Mouse (Mus musculus) heart, embryonic 12.5 days (tissue): ENCODE measurements at regions not wholly inside any gene's neighbourhood (a gene's known extent, or its start where the extent isn't known, plus 50 kb on each side); places are given as distances from the start of the nearest gene placed in this dataset.

Experiments used
- ATAC-seq: fragments of 200-750 bp; cut with Nextera tagmentation; 2 replicates; pipeline ENCODE4 v1.8.0; 2017; ENCODE audit warnings: moderate TSS enrichment, moderate library complexity; ENCODE audit not compliant: insufficient number of reproducible peaks, low FRiP score
- H3K27ac ChIP-seq: fragments of 300-500 bp; sonication (generic); 2 replicates; pipeline ENCODE4 v1.5.1; 2016; ENCODE audit warnings: mild to moderate bottlenecking, moderate library complexity; ENCODE audit not compliant: poor library complexity, severe bottlenecking
- H3K27me3 ChIP-seq: fragments of 300-500 bp; sonication (generic); replicated peaks from 2 replicates; pipeline ENCODE4 v1.6.1; 2016; ENCODE audit warnings: mild to moderate bottlenecking, moderate library complexity
- H3K36me3 ChIP-seq: fragments of 300-500 bp; sonication (generic); 2 replicates; pipeline ENCODE4 v1.6.1; 2016; ENCODE audit warnings: mild to moderate bottlenecking, moderate library complexity
- H3K4me1 ChIP-seq: fragments of 300-500 bp; sonication (generic); replicated peaks from 2 replicates; pipeline ENCODE4 v1.6.1; 2016; ENCODE audit warnings: mild to moderate bottlenecking
- H3K4me2 ChIP-seq: fragments of 300-500 bp; sonication (generic); 2 replicates; pipeline ENCODE4 v1.6.1; 2016; ENCODE audit warnings: mild to moderate bottlenecking, moderate library complexity
- H3K4me3 ChIP-seq: fragments of 300-500 bp; sonication (generic); 2 replicates; pipeline ENCODE4 v1.5.1; 2016; ENCODE audit warnings: mild to moderate bottlenecking
- H3K9ac ChIP-seq: fragments of 300-500 bp; sonication (generic); 2 replicates; pipeline ENCODE4 v1.6.1; 2016; ENCODE audit warnings: mild to moderate bottlenecking, moderate library complexity
- H3K9me3 ChIP-seq: fragments of 300-500 bp; sonication (generic); replicated peaks from 2 replicates; pipeline ENCODE4 v1.6.1; 2016; ENCODE audit warnings: mild to moderate bottlenecking, moderate library complexity
- WGBS: fragments of 180-500 bp; shearing (Covaris S2); methylation state at CpG from one replicate; pipeline ENCODE4 v1.1.7; 2016; 5-methylcytosine and 5-hydroxymethylcytosine counted together

DNA sequence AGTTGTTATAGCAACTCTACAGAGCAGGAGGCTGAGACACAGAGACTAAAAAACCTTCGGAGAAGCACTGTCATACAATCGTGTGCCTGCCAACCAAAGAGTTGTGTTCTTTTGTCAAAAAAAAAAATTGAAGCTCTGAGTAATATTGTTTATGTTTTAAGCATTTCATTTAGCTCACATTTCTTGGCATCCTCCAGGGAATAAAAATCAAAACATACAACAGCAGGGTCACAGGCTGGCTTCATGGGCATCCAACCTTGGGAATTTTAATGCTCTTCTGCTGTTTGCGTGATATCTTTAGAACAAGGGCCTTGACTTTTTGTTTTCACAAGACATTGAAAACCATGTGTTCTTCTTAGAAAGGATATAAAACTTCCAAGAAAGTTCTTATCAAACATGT lies 152.9 kb upstream of the Cxcl12 start:
- 0 out of 2 replicates have a peak, but pooled peaks cover 4% of the 10 kb centered on the region for H3K27me3 ChIP-seq
- no peaks in the 10 kb centered on the region for H3K4me1 ChIP-seq
- H3K4me2 ChIP-seq, result no peak overlapping the region
- WGBS, result 80% methylated on average over 3 of the region's 3 CpGs
- no peaks in the 10 kb centered on the region for H3K9me3 ChIP-seq
- ATAC-seq, result no peak
- no peak overlapping the region for H3K4me3 ChIP-seq
- no peaks in the 10 kb centered on the region for H3K36me3 ChIP-seq
- H3K9ac ChIP-seq, result no peak overlapping the region
- H3K27ac ChIP-seq, result no peak overlapping the region

DNA sequence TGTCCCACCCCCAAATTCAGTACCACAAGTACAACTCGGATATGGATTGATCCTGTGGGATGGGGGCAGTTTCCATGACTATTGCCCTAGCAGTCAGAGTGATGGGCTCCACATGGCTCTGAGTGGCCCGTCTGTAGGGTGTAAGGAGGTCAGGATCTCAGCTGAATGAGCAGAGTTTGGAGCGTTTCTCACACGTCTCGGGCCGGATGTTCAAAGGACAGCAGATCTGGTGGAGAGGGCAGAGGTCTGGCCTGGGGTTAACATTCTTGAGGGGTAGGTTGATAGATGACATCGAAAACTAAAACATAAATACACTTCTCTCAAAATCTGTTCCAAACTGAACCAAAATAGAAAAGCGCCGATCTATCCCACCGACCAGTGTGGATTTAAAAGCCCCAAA lies 146.5 kb upstream of the Cxcl12 start:
- 58% methylated on average over 10 of the region's 10 CpGs for WGBS
- ATAC-seq, result no peak
- Histone ChIP-seq H3K27ac (no peak overlapping the region), H3K4me2 (no peak overlapping the region), H3K9me3 (no peaks in the 10 kb centered on the region), H3K9ac (no peak overlapping the region), H3K36me3 (no peaks in the 10 kb centered on the region), H3K27me3 (peaks cover 7% of the 10 kb centered on the region; the same call in 1 of the 2 replicates), H3K4me3 (no peak overlapping the region), H3K4me1 (no peaks in the 10 kb centered on the region)

DNA sequence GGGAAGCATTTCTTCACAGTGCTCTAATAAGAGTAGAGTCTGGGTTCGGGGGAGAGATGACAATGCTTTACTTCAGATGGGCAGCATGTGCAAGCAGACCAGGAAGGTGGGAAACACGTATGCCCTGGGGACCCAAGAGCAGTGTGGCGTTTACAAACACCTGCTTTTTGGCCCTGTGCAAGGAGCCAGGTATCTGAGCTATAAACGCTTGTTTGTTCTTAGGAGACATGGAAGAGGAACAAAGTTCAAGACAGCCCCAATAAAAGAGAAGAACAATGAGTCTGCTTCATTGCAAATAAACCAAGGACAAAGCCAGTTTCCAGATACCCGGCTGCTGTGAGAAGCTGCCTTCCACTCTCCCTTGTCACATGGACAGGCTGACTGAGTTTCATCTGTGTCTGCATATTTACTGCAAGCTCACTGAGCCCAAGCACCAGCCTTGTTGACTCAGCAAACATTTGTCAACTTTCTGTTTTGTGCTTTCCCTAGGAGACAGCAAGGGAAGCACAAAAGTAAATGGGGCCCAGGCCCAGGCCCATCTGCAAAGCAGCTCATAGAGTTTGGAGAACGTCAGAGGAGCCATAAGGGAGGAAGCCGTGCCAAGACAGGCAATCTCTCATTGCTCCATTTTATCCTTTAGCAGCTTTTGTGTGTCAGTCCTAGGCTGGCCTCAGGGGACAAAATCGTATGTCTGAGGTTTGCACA lies 136.1 kb upstream of the Cxcl12 start:
- H3K9ac ChIP-seq, result no peak overlapping the region

GRCm38 (mm10) chr6:117043744-117044143 lies 124.6 kb upstream of the Cxcl12 start:
- no peak for ATAC-seq
- peaks cover 12% of the 10 kb centered on the region for H3K27me3 ChIP-seq
- no peaks in the 10 kb centered on the region for H3K36me3 ChIP-seq
- 70% methylated on average over 2 of the region's 2 CpGs for WGBS
- H3K4me1 ChIP-seq, result no peaks in the 10 kb centered on the region
- H3K9me3 ChIP-seq, result no peaks in the 10 kb centered on the region
- no peak overlapping the region for H3K4me3 ChIP-seq
- H3K27ac ChIP-seq, result no peak overlapping the region
- H3K4me2 ChIP-seq, result no peak overlapping the region
- no peak overlapping the region for H3K9ac ChIP-seq

More for the DNA sequence above, 136.1 kb upstream of the Cxcl12 start:
- Histone ChIP-seq H3K4me2 (no peak overlapping the region), H3K36me3 (no peaks in the 10 kb centered on the region), H3K4me3 (no peak overlapping the region), H3K4me1 (no peaks in the 10 kb centered on the region), H3K9me3 (no peaks in the 10 kb centered on the region), H3K27me3 (no peaks in the 10 kb centered on the region), H3K27ac (no peak overlapping the region)
- WGBS, result 64% methylated on average over 8 of the region's 8 CpGs
- ATAC-seq, result no peak

GRCm38 (mm10) chr6:117049459-117050010 lies 118.8 kb upstream of the Cxcl12 start:
- no peak overlapping the region for H3K4me2 ChIP-seq
- no peak overlapping the region for H3K27ac ChIP-seq
- ATAC-seq, result no peak
- H3K4me3 ChIP-seq, result no peak overlapping the region
- H3K4me1 ChIP-seq, result no peaks in the 10 kb centered on the region
- no peaks in the 10 kb centered on the region for H3K36me3 ChIP-seq
- WGBS, result 52% methylated on average over 14 of the region's 14 CpGs
- peaks cover 14% of the 10 kb centered on the region; the same call in 1 of the 2 replicates for H3K27me3 ChIP-seq
- H3K9me3 ChIP-seq, result no peaks in the 10 kb centered on the region
- no peak overlapping the region for H3K9ac ChIP-seq

DNA sequence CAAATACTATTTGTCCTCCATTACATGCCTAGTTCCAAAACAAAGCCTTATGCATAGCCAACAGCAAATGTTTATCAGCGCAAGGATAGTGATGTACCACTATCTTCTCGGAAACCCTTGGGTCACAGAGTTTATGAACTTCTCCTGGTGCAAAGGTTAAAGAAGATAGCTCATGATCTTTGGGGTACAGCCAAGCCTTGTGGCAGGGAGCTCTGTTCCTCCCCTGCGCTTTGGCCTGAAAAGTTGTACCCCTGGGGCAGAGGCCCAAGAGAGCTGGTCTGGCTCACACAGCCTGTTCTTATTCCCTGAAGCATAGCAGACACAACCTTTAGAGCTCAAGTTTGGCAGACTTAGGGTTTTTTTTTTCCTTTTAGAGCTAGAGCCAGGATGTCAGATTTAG lies 107.6 kb upstream of the Cxcl12 start:
- 71% methylated on average over 3 of the region's 3 CpGs for WGBS

GRCm38 (mm10) chr6:117067541-117068305 lies 100.6 kb upstream of the Cxcl12 start:
- H3K9ac ChIP-seq, result no peak overlapping the region
- no peak overlapping the region for H3K4me3 ChIP-seq
- 56% methylated on average over 9 of the region's 9 CpGs for WGBS
- H3K27me3 ChIP-seq, result peaks cover 19% of the 10 kb centered on the region
- no peak overlapping the region for H3K4me2 ChIP-seq
- no peak overlapping the region for H3K27ac ChIP-seq
- H3K36me3 ChIP-seq, result no peaks in the 10 kb centered on the region
- no peaks in the 10 kb centered on the region for H3K9me3 ChIP-seq
- no peak for ATAC-seq
- no peaks in the 10 kb centered on the region for H3K4me1 ChIP-seq

More for the DNA sequence above, 107.6 kb upstream of the Cxcl12 start:
- no peak for ATAC-seq
- Histone ChIP-seq H3K27ac (no peak overlapping the region), H3K36me3 (no peaks in the 10 kb centered on the region), H3K4me3 (no peak overlapping the region), H3K4me1 (no peaks in the 10 kb centered on the region), H3K9ac (no peak overlapping the region), H3K9me3 (no peaks in the 10 kb centered on the region), H3K27me3 (peaks cover 14% of the 10 kb centered on the region), H3K4me2 (no peak overlapping the region)

DNA sequence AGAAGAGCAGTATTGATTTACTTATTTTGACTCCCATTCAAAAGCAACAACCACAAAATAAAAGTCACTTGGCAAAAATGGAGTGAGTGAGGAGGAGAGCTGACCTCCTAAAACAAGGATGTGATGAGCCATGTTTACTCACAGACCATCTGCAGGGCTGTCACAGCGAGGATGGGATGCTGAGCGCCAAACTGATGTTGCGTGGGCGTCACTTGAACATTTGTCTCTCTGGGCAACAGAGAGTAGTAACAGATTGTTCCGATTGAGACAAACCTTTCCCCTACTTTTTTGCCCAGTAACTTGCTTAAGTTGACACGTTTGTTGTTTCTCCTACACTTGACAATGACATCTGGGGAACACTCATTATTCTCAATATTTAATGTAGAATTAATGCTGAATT lies 97.0 kb upstream of the Cxcl12 start:
- no peak overlapping the region for H3K27ac ChIP-seq
- no peak for ATAC-seq
- no peak overlapping the region for H3K4me3 ChIP-seq
- peaks cover 9% of the 10 kb centered on the region; the same call in 1 of the 2 replicates for H3K27me3 ChIP-seq
- H3K4me2 ChIP-seq, result no peak overlapping the region
- no peaks in the 10 kb centered on the region for H3K36me3 ChIP-seq
- no peak overlapping the region for H3K9ac ChIP-seq
- 64% methylated on average over 6 of the region's 6 CpGs for WGBS
- no peaks in the 10 kb centered on the region for H3K9me3 ChIP-seq
- H3K4me1 ChIP-seq, result no peaks in the 10 kb centered on the region

DNA sequence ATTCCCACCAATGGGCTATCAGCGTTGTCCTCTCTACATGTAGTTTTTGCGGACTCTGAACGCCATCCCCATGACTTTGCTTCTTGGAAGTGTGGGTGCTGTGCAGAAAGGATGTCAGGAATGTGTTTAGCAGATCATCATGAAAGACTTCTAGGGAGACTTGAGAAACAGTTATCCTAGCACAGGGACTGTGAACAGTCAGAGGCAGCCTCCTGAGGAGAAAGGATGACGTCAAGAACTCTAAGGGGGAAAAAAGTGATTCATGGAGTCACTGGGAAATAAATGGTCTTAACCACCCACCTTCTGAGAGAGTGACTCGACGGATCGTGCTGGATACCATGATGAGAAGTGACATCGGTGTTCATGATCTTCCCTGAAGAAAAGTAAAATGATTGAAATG lies 96.5 kb upstream of the Cxcl12 start:
- Histone ChIP-seq H3K4me3 (no peak overlapping the region), H3K27me3 (peaks cover 8% of the 10 kb centered on the region; the same call in 1 of the 2 replicates), H3K4me1 (no peaks in the 10 kb centered on the region), H3K9ac (no peak overlapping the region), H3K4me2 (no peak overlapping the region), H3K9me3 (no peaks in the 10 kb centered on the region), H3K27ac (no peak overlapping the region), H3K36me3 (no peaks in the 10 kb centered on the region)
- no peak for ATAC-seq
- WGBS, result 50% methylated on average over 8 of the region's 8 CpGs

DNA sequence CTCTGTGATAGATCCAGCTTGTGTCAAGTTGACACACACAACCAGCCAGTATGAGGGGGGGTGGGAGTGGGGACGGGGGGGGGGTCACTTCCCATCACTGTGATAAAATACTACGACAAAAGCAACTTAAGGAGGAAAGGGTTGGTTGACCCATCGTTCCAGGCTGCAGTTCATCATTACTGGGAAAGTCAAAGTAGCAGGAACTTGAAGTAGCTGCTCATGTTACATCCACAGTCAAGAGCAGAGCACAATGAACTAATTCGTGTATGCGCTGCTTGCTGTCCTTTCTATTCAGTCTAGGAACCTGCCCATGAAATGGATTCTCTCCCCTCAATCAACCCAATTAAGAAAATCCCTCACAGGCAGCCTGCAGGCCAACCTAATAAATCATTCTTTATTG lies 88.8 kb upstream of the Cxcl12 start:
- 0 out of 2 replicates have a peak, but pooled peaks cover 3% of the 10 kb centered on the region for H3K27me3 ChIP-seq
- H3K36me3 ChIP-seq, result no peaks in the 10 kb centered on the region
- H3K9me3 ChIP-seq, result no peaks in the 10 kb centered on the region
- no peak overlapping the region for H3K9ac ChIP-seq
- no peak for ATAC-seq
- WGBS, result 53% methylated on average over 5 of the region's 5 CpGs
- no peaks in the 10 kb centered on the region for H3K4me1 ChIP-seq
- H3K27ac ChIP-seq, result no peak overlapping the region
- no peak overlapping the region for H3K4me3 ChIP-seq
- H3K4me2 ChIP-seq, result no peak overlapping the region

GRCm38 (mm10) chr6:117080973-117081372 lies 87.4 kb upstream of the Cxcl12 start:
- 41% methylated on average over 13 of the region's 13 CpGs for WGBS
- Histone ChIP-seq H3K36me3 (no peaks in the 10 kb centered on the region), H3K9me3 (no peaks in the 10 kb centered on the region), H3K27me3 (0 out of 2 replicates have a peak, but pooled peaks cover 7% of the 10 kb centered on the region), H3K27ac (no peak overlapping the region), H3K4me3 (no peak overlapping the region), H3K4me1 (no peaks in the 10 kb centered on the region), H3K9ac (no peak overlapping the region), H3K4me2 (no peak overlapping the region)
- no peak for ATAC-seq
